9 mouse cellular contexts compared by ENCODE assay signal in the genomic region with DNA sequence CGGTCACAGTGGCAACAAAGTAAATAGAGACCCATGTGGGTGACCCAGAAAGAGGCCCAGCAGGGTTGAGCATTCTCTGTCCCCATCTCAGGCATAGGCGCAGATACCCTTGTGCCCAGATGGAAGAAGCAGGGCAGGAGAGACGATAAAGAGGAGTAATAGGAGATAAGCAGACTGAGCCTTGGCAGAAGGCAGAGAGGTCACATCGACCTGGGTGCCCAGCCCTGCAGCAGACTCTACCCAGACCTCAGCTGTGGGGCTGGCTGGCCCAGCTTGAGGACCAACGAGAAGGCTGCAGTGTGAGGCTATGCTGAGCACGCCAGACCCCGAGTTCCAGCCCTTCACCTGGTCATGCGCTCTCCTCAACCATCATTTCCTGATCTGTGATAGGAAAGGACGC.
DNase-seq lines count a peak whose midpoint lies in the region.
"Had no signal": no experiment of that assay in that cellular context is flagged by ENCODE, and none has a peak within 500 bp of the region (broad histone marks: within the 10 kb centered on the region; RNA-seq: fewer than 3 reads in every experiment).

No protein-coding gene starts in this region.

- DNase-seq in ovary, adult 18-20 months (ENCODE audit: low spot score), result peak; percentile 84
- no peak for DNase-seq in ovary, postnatal 14 days (ENCODE audit: low spot score)
- DNase-seq in ovary, postnatal 36 days (ENCODE audit: low spot score), result peak; percentile 77
- DNase-seq in ovary, postnatal 10 days (ENCODE audit: low spot score), result no peak
- DNase-seq: adrenal gland, postnatal 25 days; B cell, adult 2 months; cerebellum, adult 11 months; cerebellum, adult 11-12 months; cerebellum, adult 18-20 months had no signal

Comparison
In these comparisons a context has a peak if more than half of its experiments do, and no peak if none do; other contexts are left out.
1. DNase-seq: peak in ovary, adult 18-20 months (single experiment) and ovary, postnatal 36 days (single experiment); none in ovary, postnatal 14 days (single experiment) and ovary, postnatal 10 days (single experiment).